Mouse (Mus musculus): Measurements from ENCODE around the gene Sox6.
"Not testable (repeated sequence)": the region's sequence is repeated elsewhere in the genome, so short reads cannot be mapped to it uniquely, and the experiment has no call there.

The Sox6 gene

DNA sequence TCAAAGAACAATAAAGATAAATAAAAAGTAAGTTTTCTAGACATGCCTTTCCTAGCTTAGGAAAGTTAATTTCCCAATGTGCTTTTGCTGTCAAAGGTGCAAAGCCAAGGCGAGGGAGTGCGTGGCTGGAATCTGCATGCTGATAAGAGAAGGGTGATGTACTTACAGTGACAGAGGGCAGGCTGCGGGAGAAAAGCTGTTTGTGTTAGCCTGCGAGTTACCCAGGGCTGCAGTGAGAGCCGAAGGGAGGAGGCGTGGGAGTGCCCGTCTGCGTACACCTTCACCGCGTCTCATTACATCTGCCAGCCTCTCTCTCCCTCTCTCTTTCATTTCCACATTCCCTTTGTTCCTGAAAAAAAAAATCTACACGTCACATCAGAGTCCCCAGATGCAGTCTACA, at the start of gene Sox6:
Sox6 (minus strand) TSS at position 286 of the 400 bp plus-strand sequence.
- peak; percentile 52 to 64 for DNase-seq

DNA sequence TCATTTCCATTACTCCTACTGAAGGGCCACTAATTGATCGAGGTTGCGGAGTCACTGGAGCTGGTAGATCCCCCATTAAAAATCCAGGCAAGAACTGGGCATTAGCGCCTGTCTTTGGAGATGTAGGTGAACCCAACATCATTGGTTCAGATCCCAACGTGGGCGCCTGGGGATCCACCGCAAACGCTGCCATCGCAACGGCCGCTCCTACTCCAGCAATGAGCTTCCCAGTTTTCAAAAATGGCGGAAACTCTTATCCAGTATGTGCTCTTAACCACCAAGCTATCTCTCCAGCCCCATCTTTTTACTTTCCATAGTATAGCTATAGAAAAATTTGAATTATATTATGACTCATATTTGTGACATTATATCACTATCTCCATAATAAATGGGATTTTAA, 45.8 kb upstream of the Sox6 start, which contains the start of gene Gm4353:
Gm4353 (minus strand) TSS at position 270 of the 400 bp plus-strand sequence.
- DNase-seq: not testable (repeated sequence)

DNA sequence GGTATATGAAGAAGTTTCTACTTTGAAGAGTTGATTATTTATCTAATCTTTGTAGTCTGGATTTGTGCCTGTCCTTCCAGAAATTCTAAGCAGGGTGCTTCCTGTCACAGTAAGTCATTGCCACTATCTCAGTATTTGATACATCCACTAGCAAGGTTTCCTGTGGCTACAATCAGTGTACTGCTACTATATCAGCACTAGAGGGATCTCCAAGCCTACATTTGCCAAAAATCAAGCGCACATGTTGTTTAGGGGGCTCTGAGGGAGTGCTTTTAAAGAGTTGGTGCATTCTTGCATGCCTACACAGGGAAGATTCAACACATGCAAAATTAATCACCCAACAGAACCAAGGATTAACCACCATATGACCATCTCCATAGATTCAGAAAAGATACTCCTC, 22.1 kb upstream of the Sox6 start:
- DNase-seq: no peak

DNA sequence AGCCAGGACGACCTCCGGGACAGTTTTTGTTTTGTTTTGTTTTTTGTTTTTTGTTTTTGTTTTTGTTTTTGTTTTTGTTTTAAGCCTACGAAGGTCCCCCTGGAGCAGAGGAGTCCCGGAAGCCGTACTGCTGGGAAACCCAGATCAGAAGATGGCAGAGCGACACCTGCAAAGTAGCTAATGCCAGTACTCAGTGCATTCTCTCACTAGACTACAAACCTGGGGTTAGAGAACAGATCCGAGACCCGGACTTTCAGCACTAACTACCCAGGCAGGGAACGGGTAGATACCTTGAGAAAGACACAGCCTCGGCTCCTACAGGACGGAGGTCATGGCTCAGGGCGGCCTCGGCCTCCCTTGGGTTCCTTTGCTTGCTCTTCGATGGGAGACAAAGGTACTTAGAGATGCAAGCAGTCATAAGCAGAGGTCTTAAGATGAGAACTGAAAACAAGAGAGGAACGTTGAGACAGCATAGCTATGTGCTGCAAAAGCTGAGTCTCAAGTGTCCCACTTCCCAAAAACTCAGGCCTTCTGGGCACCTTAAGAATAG, 1.9 kb upstream of the Sox6 start:
- no peak for DNase-seq

DNA sequence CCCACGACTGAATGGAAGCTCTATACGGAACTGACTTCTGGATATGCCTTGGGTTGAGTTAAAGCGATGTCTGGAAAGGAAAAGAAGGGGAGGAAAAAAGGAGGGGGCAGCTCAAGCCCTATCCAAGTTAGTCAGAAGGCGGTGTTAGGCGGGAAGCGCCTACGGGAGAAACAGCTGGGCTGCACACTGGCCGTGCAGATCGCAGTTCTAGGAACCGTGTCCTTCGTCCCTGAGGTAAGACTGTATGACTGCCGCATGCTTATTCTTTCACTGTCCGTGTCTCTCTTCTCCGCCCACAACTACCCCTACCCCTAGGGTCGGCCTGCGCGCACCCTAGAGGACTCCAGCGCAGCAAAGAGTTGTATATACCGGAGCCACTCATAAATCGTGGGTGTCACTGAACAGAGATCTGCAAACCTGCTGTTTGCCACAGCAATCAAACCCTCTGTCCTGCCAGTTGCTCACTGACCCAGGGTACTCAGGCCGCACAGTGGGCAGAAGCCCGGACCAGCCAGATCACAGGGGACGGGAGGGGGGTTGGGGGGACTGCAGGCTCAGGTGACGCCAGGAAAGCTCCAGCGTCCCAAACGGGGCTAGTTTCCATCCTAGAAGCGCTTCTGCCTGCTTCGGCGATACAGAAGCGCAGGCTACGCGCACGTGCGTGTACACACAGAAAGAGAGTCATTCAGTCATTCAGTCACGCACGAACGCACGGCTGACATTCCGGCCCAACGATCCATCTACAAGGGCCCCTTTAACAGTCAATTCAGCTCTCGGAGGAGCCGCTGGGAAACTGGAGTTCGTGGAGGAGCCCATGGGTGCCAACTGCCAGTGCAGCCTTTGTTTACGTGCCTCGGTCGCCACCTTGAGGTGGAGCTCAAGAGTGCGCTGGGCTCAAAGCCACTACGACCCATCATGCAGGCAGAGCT, 1.2 kb upstream of the Sox6 start:
- DNase-seq: peak; percentile 88 to 90

- peak in 1 of 2 experiments; percentile 29 for DNase-seq
These were observed 571 bp upstream of the Sox6 start, which contains the start of gene 1110004F10Rik for GRCm38 (mm10) chr7:116039196-116039537. TSS of gene 1110004F10Rik (plus strand) at chr7:116039397.

DNA sequence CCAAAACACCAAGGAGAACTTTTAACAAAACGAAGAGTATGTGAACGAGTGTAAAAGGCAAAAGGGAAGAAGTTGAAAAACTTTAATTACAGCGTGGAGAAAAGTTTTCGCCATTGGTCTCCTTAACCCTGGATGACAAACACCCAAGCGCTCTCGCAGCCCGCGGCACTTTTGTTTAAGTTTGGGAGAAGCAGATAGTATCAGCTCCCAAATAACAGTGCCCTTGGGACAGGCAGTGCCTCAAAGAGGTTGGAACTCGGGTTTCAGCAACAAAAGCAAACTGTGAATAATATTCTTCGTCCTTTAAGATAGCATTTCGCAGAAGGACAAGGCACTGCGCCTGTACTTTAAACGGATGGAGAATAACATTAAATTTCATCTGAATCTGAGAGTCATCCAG, 572 bp downstream of the Sox6 start:
- DNase-seq: peak; percentile 10 to 13

- peak in 1 of 2 experiments; percentile 11 for DNase-seq
These were observed 1.7 kb downstream of the Sox6 start for GRCm38 (mm10) chr7:116036591-116037555.

GRCm38 (mm10) chr7:116035504-116035903, 3.1 kb downstream of the Sox6 start:
- DNase-seq: no peak

GRCm38 (mm10) chr7:116034282-116034758, 4.3 kb downstream of the Sox6 start:
- DNase-seq: peak; percentile 56 to 65

GRCm38 (mm10) chr7:116033371-116034241, 5.0 kb downstream of the Sox6 start:
- peak; percentile 68 to 78 for DNase-seq

DNA sequence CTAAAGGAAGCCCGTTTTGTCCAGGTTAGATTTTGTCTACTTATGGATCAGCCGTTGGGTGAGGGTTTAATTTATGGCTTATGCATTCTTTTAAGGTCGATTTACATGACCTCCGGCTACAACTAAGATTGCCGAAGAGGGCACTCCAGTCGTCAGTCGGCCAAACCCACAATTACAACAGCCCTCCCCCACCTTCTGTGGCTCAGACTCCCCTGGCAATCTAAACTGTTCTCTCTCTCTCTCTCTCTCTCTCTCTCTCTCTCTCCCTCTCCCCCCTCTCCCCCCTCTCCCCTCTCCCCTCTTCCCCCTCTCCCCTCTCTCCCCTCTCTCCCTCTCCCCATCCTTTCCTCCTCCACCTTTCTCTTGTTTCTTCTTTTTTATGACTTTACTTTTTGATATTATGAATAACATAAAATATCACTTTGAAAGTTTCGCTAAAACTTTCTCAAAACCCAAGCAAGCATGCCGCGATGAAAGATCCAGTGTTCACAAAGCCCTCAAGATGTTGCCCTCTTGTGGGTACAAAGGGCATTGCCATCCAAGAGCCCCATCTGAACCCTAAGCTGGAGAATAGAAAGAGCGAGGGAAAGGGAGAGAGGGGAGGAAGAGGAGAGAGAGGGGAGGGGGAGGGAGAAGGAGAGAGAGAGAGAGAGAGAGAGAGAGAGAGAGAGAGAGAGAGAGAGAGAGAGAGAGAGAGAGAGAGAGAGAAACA, 5.8 kb downstream of the Sox6 start:
- peak; percentile 81 to 86 for DNase-seq

DNA sequence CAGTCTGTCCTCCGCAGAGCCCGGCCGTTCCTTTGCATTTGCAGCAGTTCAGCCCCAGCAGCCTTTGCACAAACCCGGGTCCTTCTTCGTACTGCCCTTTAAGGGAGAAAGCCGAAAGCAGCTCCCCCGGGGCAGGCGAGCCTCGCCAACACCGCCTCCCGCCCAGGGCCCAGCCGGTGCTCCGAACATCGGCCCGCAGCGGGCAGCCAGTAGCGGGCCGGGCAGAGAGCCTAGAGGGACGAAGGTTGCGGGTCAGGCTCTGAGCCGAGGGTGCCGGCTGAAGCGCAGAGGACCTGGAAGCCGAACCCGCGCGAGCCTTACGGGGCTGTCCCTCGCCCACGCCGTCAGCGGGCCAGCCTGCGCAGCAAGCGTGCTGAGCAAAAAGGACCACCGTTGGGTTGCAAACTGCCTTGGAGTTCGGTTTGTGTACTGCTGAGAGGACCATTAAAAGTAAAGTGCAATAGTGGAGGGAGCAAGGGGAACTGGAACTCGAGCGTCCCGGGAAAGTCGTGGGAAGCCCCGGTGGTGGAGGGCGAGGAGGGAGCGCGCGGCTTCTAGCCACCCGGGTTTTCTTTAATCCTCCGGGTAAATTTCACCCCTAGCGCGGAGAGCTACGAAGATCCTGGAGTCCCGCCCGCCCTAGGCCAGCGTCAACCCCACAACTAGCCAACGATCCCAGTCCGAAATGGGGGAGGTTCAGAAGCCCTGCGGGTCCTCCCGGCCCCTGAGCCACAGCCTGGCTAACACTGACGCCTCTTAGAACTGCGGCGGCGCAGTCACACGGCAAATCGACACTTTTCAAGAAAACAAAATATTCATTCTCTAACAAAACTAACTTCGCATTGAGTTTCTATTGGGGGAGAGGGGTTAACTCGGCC, 6.6 kb downstream of the Sox6 start:
- DNase-seq: peak; percentile 68 to 79

DNA sequence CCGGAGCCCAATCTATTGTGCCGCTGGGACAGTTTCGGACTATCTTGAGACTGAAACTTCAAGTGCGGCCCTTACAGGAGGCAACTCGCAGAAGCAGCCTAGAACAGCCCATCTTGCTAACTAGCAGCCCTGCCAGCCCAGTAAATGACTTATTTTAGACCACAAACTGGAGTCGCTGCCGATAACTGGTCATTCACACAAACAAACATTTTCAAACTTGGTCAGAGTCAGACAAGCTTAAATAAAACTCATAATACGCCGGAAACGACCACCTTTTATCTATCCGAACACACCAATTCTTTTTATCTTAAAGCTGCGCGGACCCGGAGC, 7.2 kb downstream of the Sox6 start:
- DNase-seq: peak in 1 of 2 experiments; percentile 49

DNA sequence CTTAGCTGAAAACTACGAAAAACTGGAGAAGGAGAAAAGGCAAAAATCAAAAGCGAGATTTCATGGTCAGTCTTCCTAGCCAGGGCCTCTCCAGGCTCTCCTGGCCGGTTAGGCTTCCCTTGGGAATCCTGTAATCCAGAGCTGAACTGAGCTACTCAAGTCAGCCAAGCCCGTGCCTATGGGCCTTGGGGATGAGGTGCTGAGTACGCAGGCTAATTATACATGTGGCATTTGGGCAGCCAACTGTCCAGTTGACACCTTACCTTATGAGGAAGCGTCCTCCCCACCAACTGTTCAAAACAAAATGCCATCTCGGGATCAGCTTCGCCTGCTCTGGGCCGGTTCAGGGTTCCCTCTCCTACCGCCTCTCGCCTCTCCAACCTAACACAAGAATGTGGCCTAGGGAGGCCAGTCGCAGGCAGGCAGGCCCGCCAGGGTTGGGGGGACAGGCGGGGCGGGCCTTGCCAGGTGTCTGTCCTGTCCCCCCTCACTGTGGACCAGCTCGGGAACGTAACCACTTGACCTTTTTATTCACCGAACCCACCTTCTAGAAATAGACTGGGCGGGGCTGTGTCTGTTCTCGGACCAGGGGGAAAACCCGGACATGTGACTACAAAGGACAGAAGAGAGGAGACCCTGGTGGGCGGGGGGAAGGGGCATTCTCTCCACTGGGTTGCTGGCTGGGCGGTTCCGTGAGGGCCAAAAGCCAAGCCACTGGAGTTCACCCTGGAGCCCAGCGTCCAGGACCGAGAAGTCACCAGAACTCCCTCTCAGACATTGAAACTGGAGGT, 7.8 kb downstream of the Sox6 start:
- DNase-seq: peak in 1 of 2 experiments; percentile 16

DNA sequence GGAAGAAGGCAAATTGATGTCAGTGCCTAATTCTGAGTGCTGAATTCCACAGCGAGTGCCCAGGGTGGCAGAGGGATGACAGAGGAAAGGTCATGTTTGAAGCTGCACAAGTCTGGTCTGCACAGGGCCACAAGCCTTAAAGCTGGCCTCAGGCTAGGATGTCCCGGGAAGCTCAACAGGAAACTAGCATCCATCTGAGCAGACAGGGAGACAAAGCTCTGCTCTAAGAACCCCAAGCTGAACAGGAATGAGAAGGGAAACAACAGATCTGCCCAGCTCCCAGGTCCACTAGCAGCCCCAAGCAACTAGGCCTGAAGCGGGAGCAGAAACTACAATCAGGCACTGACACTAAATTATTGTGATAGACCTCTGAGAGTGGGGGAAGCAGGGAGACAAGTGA, 8.6 kb downstream of the Sox6 start:
- DNase-seq: no peak

GRCm38 (mm10) chr7:116002726-116003125, 35.9 kb downstream of the Sox6 start:
- no peak for DNase-seq

- no peak for DNase-seq
These were observed 50.4 kb downstream of the Sox6 start for GRCm38 (mm10) chr7:115988109-115988779.

DNA sequence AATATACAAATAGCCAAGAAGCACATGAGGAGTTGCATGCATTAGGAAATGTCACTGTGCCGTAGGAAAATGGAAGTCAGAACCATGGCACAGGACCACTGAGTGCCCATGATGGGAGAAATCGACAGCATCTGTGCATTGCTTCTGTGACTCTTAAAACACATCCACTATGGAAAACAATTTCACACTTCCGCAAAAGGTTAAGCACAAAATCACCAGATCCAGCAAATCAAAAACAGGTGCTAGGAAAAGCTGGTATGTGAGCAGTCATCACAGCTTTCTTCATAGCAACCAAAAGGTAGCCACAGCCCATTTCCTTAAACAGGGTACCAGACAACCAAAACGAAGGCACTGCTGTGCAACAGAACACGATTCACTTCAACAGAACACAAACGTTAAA, 52.9 kb downstream of the Sox6 start:
- no peak for DNase-seq

All from kidney, postnatal 4 days (tissue).